Mouse (Mus musculus) midbrain, embryonic 11.5 days (tissue): ENCODE measurements around the gene Rab11fip4. TPM values are rescaled to one million over a fixed set of nuclear protein-coding genes. Genes with fewer than 3 reads are reported as not detected.
"Not testable (repeated sequence)": the region's sequence is repeated elsewhere in the genome, so short reads cannot be mapped to it uniquely, and the experiment has no call there.

Source experiments
- ATAC-seq: fragments of 200-750 bp; cut with Nextera tagmentation; 2 replicates; pipeline ENCODE4 v1.8.0; 2017; ENCODE audit warnings: moderate TSS enrichment, moderate library complexity; ENCODE audit not compliant: low FRiP score
- DNase-seq: peaks from one replicate; pipeline ENCODE4 v3.0.0; 2015; ENCODE audit warnings: low spot score; ENCODE audit errors: missing footprints
- H3K27ac ChIP-seq: fragments of 300-500 bp; sonication (generic); 2 replicates; pipeline ENCODE4 v1.5.1; 2014; ENCODE audit warnings: low read depth, low read length
- H3K27me3 ChIP-seq: fragments of 300-500 bp; sonication (generic); 2 replicates; pipeline ENCODE4 v1.6.1; 2014; ENCODE audit warnings: mild to moderate bottlenecking, low read length, moderate library complexity, mixed read lengths; ENCODE audit not compliant: control insufficient read depth, insufficient read depth
- H3K36me3 ChIP-seq: fragments of 300-500 bp; sonication (generic); 2 replicates; pipeline ENCODE4 v1.6.1; 2014; ENCODE audit warnings: mild to moderate bottlenecking, low read length, moderate library complexity, mixed read lengths; ENCODE audit not compliant: control insufficient read depth, insufficient read depth
- H3K4me1 ChIP-seq: fragments of 300-500 bp; sonication (generic); 2 replicates; pipeline ENCODE4 v1.6.1; 2014; ENCODE audit warnings: low read length; ENCODE audit not compliant: control insufficient read depth, insufficient read depth
- H3K4me2 ChIP-seq: fragments of 300-500 bp; sonication (generic); 2 replicates; pipeline ENCODE4 v1.6.1; 2014; ENCODE audit warnings: mild to moderate bottlenecking, moderate library complexity
- H3K4me3 ChIP-seq: fragments of 300-500 bp; sonication (generic); 2 replicates; pipeline ENCODE4 v1.5.1; 2014; ENCODE audit warnings: low read depth, low read length
- H3K9ac ChIP-seq: fragments of 300-500 bp; sonication (generic); 2 replicates; pipeline ENCODE4 v1.6.1; 2014; ENCODE audit warnings: low read length
- H3K9me3 ChIP-seq: fragments of 300-500 bp; sonication (generic); 2 replicates; pipeline ENCODE4 v1.6.1; 2016; ENCODE audit warnings: low read length; ENCODE audit not compliant: control insufficient read depth
- WGBS: fragments of 180-500 bp; shearing (Covaris S2); extraction: QIAGEN DNeasy Blood & Tissue Kit; methylation state at CpG from one replicate; pipeline ENCODE4 v1.1.7; 2014; 5-methylcytosine and 5-hydroxymethylcytosine counted together
- polyA plus RNA-seq: library from polyadenylated mRNA; unstranded; fragments of >200 nt; fragmentation: Nextera tagmentation; extraction: Ambion mirVana; gene quantifications from 2 replicates; pipeline ENCODE4 v1.2.1, GENCODE M21; 2014

Gene Rab11fip4
- polyA plus RNA-seq, 1 experiment from 2014 or later, result 14.1 TPM

DNA sequence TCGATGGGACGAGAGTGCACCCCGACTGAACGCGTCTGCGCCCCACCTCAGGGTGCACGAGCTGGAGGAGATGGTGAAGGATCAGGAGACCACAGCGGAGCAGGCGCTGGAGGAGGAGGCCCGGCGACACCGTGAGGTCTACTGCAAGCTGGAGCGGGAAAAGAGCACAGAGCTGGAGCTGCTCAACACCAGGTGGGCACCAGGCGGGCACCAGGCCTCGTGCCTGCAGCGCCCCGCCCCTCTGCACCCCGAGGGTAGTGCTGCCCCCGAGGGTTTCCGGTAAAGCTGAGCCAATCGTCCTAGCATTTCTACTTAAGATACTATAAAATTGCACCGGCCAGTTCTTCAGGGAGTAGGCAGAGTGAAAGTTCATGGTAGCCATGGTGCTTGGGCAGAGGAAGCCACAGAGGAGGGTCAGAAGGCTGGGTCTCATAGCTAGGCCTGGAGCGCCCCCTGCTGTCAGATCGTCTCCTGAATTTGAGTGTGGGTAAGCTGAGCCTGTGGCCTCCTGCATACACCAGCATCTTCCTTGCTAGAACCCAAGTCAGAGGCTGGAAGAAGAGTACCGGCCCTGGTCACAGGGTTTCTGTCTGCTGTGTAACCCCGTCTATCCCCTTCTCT lies 95.6 kb downstream of the Rab11fip4 start:
- H3K9me3 ChIP-seq, result no peaks in the 10 kb centered on the region
- DNase-seq (peak; percentile 100), ATAC-seq (peak; percentile 61)
- H3K4me1 ChIP-seq, result no peaks in the 10 kb centered on the region
- 68% methylated on average over 26 of the region's 26 CpGs for WGBS
- no peak overlapping the region for H3K9ac ChIP-seq
- H3K27ac ChIP-seq, result no peak overlapping the region
- no peaks in the 10 kb centered on the region for H3K27me3 ChIP-seq
- peaks cover 8% of the 10 kb centered on the region for H3K36me3 ChIP-seq
- H3K4me2 ChIP-seq, result no peak overlapping the region
- H3K4me3 ChIP-seq, result no peak overlapping the region

DNA sequence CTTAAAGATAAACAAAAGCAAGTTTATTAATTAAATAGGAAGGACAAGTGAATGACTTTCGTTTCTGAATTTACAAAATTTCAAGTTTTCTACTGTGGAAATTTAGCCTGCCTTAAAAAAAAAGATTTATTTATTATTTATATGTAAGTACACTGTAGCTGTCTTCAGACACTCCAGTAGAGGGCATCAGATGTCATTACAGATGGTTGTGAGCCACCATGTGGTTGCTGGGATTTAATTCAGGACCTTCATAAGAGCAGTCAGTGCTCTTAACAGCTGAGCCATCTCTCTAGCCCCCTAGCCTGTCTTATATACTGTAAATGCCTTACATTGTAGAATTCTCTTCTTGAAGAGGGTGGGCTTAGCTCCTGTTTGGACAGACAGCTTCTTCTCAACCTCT lies 98.9 kb downstream of the Rab11fip4 start:
- Histone ChIP-seq H3K4me3 (no peak overlapping the region), H3K9me3 (no peaks in the 10 kb centered on the region), H3K9ac (no peak overlapping the region), H3K27me3 (no peaks in the 10 kb centered on the region), H3K4me2 (no peak overlapping the region), H3K27ac (no peak overlapping the region), H3K4me1 (no peaks in the 10 kb centered on the region), H3K36me3 (peaks cover 13% of the 10 kb centered on the region)
- no peak for ATAC-seq
- 84% methylated on average over 1 of the region's 1 CpGs for WGBS
- no peak for DNase-seq

DNA sequence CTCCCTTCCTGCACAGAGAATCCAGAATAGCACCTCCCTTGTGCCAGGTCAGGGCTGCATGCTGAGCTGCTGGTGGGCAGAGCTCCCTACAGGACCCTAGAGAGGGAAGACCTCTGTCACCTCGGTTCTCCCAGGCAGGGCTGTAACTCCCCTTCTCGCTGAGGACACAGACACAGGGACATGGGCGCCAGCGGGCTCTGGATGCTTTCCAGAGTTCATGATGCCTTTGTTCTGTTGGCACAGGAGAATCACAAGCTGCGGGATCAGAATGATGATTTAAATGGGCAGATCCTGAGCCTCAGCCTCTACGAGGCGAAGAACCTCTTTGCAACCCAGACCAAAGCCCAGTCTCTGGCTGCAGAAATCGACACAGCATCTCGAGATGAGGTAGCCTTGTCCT lies 100.5 kb downstream of the Rab11fip4 start:
- ATAC-seq (no peak), DNase-seq (no peak)
- H3K36me3 ChIP-seq, result peaks cover 10% of the 10 kb centered on the region
- H3K4me3 ChIP-seq, result no peak overlapping the region
- H3K4me2 ChIP-seq, result no peak overlapping the region
- H3K9ac ChIP-seq, result no peak overlapping the region
- 89% methylated on average over 9 of the region's 9 CpGs for WGBS
- no peaks in the 10 kb centered on the region for H3K27me3 ChIP-seq
- H3K9me3 ChIP-seq, result no peaks in the 10 kb centered on the region
- no peaks in the 10 kb centered on the region for H3K4me1 ChIP-seq
- no peak overlapping the region for H3K27ac ChIP-seq

DNA sequence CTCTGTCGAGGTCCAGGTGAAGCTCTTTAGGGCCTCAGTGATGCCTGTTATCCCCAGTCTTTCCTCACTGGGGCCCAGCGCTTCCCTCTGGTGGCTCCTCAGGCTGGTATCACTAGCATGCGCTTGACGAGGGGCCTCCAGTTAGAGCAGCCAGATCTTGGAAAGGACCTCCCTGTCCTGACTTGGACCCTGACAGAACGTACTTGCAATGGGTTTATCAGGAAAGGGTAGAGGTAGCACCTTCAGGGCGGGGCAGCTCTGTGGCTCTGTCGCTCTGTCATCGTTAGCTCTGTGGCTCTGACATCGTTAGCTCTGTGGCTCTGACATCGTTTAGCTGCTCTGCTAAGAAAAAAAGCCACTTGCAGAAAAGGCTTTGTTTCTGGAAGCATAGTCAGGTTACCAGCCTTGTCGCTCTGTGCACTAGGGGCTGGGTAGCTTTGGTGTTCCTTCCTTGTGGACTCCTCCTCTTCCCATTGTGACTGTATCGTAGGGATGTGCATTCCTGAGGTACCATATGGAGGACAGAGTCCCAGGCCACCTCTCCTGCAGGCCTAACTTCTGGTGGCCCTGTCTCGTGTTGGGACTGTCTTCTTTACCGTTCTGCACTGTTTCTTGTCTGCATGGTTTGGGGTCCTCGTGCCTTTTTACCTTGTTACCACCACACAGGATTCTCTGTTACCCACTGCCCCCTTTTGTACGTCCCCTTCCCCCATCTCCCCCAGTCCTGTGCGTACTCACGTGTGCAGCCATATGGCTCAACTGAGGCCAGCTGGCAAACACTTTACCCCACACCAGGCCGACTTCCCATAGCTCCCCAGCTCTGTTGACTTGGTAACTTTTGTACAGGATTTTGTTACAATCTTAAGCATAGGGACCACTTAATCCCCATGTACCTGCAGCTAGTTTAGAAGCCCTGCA lies 105.6 kb downstream of the Rab11fip4 start:
- no peak for ATAC-seq
- H3K27ac ChIP-seq, result 0 out of 2 replicates have a peak overlapping the region, but pooled peaks have one; percentile 5
- H3K4me2 ChIP-seq, result no peak overlapping the region
- no peak overlapping the region for H3K4me3 ChIP-seq
- H3K36me3 ChIP-seq, result peaks cover 4% of the 10 kb centered on the region; the same call in 1 of the 2 replicates
- H3K9me3 ChIP-seq, result no peaks in the 10 kb centered on the region
- no peaks in the 10 kb centered on the region for H3K27me3 ChIP-seq
- DNase-seq, result no peak
- 73% methylated on average over 19 of the region's 19 CpGs for WGBS
- H3K9ac ChIP-seq, result no peak overlapping the region
- H3K4me1 ChIP-seq, result peaks cover under 1% of the 10 kb centered on the region; the same call in 1 of the 2 replicates

DNA sequence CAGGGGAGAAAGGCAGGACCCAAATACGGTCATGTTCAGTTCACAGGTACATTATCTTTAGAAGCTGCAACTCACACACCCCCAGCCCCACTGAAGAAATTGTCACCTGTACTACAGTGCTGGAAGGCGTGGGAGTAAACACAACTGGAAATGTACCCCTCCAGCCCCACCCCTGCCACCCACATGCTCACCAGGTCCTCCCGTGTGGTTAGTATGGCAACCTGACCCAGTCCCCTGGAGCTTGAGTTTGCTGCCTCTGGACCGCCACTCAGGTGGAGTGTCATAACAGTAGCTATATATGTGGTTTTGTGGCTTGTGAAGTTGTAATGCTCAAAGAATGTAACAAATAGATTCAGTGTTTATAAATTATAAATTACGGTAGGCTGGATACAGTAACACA lies 107.1 kb downstream of the Rab11fip4 start:
- no peak overlapping the region for H3K9ac ChIP-seq
- peaks cover 12% of the 10 kb centered on the region for H3K4me1 ChIP-seq
- no peaks in the 10 kb centered on the region for H3K36me3 ChIP-seq
- ATAC-seq (no peak), DNase-seq (no peak)
- H3K4me3 ChIP-seq, result no peak overlapping the region
- H3K4me2 ChIP-seq, result no peak overlapping the region
- H3K9me3 ChIP-seq, result no peaks in the 10 kb centered on the region
- 95% methylated on average over 5 of the region's 5 CpGs for WGBS
- no peaks in the 10 kb centered on the region for H3K27me3 ChIP-seq
- H3K27ac ChIP-seq, result no peak overlapping the region

DNA sequence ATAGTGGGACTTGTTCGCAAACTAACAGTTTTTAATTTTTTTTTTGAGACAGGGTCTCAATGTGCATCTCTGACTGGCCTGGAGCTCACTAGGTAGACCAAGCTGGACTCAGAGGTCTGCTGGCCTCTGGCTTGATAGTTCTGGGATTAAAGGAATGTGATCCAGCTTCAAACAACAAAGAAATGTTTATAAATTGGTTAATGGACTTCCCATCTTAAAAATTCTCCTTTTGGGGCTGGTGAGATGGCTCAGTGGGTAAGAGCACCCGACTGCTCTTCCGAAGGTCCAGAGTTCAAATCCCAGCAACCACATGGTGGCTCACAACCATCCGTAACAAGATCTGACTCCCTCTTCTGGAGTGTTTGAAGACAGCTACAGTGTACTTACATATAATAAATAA lies 107.5 kb downstream of the Rab11fip4 start:
- not testable (repeated sequence) for H3K9me3 ChIP-seq, H3K4me2 ChIP-seq, ATAC-seq, H3K9ac ChIP-seq, DNase-seq, H3K4me3 ChIP-seq, H3K27me3 ChIP-seq, H3K36me3 ChIP-seq, H3K27ac ChIP-seq
- WGBS, result 94% methylated on average over 3 of the region's 4 CpGs
- H3K4me1 ChIP-seq, result peaks cover 16% of the 10 kb centered on the region

DNA sequence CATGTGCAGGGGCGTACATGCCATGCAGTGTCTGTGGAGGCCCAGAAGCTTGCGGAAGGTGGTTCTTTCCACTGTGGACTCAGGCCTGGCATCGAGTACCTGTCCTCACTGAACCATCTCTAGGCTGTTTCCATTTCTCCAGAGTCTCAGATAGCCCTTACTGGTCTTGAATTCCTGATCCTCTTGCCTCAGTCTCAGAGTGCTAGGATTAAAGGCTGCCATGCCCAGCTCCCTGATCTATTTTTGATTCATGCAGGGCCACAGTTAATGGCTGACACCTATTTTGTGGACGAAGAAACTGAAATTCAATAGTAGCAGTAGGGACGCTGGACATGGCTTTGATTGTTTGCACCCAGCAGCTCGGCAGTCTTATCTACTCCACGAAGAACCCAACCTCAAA lies 110.5 kb downstream of the Rab11fip4 start:
- no peak overlapping the region for H3K4me3 ChIP-seq
- no peak overlapping the region; the same call in 1 of the 2 replicates for H3K9ac ChIP-seq
- H3K4me1 ChIP-seq, result peaks cover 16% of the 10 kb centered on the region
- H3K27me3 ChIP-seq, result no peaks in the 10 kb centered on the region
- ATAC-seq (no peak), DNase-seq (no peak)
- H3K9me3 ChIP-seq, result no peaks in the 10 kb centered on the region
- WGBS, result 87% methylated on average over 7 of the region's 7 CpGs
- no peaks in the 10 kb centered on the region for H3K36me3 ChIP-seq
- no peak overlapping the region for H3K4me2 ChIP-seq
- no peak overlapping the region for H3K27ac ChIP-seq

DNA sequence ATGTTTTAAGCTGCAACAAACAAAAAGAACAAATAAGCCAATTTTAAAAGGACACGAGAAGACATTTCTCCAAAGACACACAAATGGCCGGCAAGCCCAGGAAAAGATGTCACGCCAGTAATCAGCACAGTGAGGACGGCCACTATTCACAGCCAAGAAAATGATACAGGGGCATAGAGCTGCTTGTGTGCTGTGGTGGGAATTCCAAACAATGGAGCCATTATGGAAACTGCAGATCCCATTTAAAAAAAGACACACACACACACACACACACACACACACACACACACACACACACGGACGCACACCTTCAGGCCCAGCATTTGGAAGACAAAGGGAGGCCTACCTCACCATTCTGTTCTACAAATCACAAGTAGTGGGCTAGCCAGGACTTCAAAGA lies 111.1 kb downstream of the Rab11fip4 start:
- Histone ChIP-seq H3K4me2 (peak overlapping the region; percentile 46; the same call in 1 of the 2 replicates), H3K4me1 (peaks cover 16% of the 10 kb centered on the region), H3K27ac (peak overlapping the region; percentile 37; the same call in 1 of the 2 replicates), H3K27me3 (no peaks in the 10 kb centered on the region), H3K9ac (peak overlapping the region; percentile 34; the same call in 1 of the 2 replicates), H3K4me3 (no peak overlapping the region), H3K36me3 (no peaks in the 10 kb centered on the region), H3K9me3 (no peaks in the 10 kb centered on the region)
- ATAC-seq (no peak), DNase-seq (no peak)
- 60% methylated on average over 6 of the region's 6 CpGs for WGBS

DNA sequence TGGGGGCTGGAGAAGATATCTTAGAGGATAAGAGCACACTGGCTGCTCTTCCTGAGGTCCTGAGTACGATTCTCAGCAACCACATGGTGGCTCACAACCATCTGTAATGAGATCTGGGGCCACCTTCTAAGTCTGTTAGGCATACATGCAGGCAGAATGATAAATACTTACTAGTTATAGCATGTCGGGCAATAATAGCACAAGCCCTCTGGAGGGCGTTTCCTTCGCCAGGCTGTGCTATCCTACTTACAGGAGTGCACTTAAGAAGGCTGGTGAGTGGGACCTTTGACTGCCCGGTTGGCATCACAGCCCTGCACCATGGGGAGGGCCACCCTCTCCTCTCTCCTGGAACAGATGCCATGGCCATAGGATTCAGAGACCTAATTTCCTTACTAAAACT lies 112.4 kb downstream of the Rab11fip4 start:
- Histone ChIP-seq H3K4me2 (peak overlapping the region; percentile 46), H3K27ac (peak overlapping the region; percentile 2; the same call in 1 of the 2 replicates), H3K9me3 (no peaks in the 10 kb centered on the region), H3K36me3 (no peaks in the 10 kb centered on the region), H3K4me3 (peak overlapping the region; percentile 63), H3K27me3 (no peaks in the 10 kb centered on the region), H3K9ac (peak overlapping the region; percentile 93), H3K4me1 (peaks cover 16% of the 10 kb centered on the region)
- WGBS, result 3% methylated on average over 5 of the region's 5 CpGs
- DNase-seq (peak; percentile 92), ATAC-seq (peak; percentile 38)
